Mouse (Mus musculus) gastrocnemius, adult 18-20 months (tissue): ENCODE results near the gene She. TPM values are rescaled to one million over a fixed set of nuclear protein-coding genes. Genes with fewer than 3 reads are reported as not detected.

Source experiments
- DNase-seq: peaks from one replicate; pipeline ENCODE4 v3.0.0; 2021; ENCODE audit warnings: low spot score
- total RNA-seq, 2 experiments: library from RNA; stranded (reverse); gene quantifications; 2 replicates each; pipeline ENCODE4 v1.2.3; 2021

The She gene
- total RNA-seq, 2 experiments from 2014 or later, result 2.8 to 4.8 TPM

- no peak for DNase-seq
Observed at GRCm38 (mm10) chr3:89814051-89814450, 17.1 kb upstream of the She start.

- DNase-seq, result peak; percentile 41
Observed at GRCm38 (mm10) chr3:89817056-89817455, 14.1 kb upstream of the She start.

GRCm38 (mm10) chr3:89818605-89819004 is 12.6 kb upstream of the She start:
- DNase-seq, result no peak

GRCm38 (mm10) chr3:89819897-89820296 is 11.3 kb upstream of the She start:
- DNase-seq, result no peak

DNA sequence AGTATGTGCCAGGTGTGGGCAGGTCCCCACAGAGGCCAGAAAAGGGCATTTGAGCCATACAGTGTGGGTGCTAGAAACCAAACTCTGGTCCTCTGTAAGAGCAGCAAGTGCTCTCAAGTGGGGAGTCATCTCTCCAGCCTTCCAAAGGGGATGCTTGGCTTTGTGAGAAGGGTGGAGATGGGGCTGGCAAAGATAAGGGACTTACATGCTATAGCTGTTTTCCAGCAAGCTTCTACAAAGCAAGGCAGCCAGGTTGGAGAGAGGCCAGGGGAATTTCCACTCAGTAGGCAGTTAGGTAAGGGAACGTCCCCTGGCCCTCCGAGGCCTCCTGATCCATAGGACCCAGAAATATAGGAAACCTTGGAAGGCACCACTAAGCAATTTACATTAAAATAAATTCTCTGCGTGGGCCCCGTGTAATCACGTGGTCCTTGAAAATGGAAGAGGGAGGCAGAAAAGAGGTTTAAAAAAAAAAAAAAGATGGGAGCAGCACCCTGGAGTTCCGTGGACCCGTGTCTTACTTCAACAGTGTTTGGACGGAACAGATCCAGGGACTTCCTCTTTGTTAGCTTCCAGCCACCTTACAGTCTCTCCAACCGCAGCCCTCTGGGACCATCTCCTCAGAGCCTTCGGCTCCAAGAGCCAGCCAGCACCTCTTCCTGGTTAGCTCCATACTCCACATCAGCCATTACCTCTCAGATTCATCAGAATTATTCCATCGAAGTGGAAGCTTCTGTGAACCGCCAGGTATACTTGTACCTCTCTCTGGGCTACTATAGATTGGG is 10.7 kb upstream of the She start:
- DNase-seq, result no peak

DNA sequence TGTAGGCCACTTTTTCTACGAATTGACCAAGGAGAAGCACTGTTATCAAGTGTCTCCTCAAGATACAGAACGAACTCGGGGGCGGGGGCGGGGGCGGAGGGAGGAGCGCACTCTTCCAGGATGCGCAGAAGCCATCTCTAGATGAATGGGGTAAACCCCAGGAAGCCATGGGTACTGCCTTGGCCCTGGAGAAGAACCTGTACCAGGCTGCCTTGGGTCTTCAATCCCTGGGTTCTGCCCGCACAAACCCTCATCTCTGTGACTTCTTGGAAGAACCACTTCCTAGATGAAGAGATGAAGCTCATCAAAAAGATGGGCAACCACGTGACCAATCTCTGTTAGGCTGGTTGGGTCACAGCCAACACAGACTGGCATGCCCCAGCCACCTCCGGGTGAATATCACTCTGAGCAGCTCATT is 10.1 kb upstream of the She start:
- DNase-seq, result no peak

GRCm38 (mm10) chr3:89821548-89822480 is 9.4 kb upstream of the She start:
- DNase-seq, result no peak

DNA sequence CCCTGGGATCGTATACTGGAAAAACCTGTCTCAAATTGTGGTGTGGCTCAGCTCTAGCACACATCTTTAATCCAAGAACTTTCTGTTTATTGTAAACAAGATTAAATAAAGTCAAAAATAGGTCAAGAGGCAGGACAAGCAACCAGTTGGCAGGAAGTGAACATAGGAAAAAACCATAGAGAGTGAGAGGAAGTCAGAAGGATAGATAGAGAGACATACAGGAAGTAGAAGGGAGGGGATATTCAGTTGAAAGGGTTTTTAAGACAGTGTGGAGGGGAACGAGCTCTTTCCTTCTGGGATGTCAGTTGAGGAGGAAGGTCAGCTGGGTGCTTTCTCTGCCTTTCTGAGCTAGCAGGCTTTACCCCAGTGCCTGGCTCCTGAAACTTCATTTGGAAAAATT is 7.6 kb upstream of the She start:
- DNase-seq, result no peak

GRCm38 (mm10) chr3:89826295-89826694 is 4.9 kb upstream of the She start:
- no peak for DNase-seq

GRCm38 (mm10) chr3:89835362-89835761 is 4.2 kb downstream of the She start:
- DNase-seq, result no peak

DNA sequence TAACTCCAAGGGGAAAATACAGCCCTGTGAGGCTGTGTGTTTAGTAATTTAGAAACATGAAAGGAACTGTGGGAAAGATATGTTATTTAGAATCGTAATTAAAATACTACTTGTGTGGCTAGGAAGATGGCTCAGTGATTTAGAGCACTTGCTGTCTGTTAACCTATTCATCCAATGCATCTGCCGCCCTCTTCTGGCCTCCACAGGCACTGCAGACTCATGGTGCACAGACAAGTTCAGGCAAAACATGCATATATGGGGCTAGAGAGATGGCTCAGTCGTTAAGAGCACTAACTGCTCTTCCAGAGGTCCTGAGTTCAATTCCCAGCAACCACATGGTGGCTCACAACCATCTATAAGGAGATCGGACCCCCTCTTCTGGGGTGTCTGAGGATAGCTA is 11.1 kb downstream of the She start:
- no peak for DNase-seq

DNA sequence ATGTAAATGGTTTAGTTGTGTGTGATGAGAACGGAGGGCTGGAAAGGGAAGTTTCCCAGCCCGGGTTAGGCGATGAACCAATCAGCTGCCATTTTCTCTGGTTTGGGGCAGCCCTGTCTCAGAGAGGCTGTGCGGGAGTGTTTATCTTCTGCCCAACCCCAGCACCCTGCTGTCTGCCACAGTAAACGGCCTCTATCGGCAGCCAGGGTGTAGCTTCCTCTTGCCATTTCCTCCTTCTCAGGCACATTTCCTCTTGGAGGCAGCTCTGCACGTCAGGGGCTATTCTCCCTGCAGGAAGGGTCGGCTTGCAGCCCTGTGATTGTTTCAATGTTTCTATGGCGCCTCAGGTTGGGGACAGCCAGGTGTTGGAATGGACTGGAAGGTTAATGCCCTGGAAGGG is 12.0 kb downstream of the She start:
- peak; percentile 31 for DNase-seq

- no peak for DNase-seq
Observed at GRCm38 (mm10) chr3:89845814-89846213, 14.6 kb downstream of the She start.

DNA sequence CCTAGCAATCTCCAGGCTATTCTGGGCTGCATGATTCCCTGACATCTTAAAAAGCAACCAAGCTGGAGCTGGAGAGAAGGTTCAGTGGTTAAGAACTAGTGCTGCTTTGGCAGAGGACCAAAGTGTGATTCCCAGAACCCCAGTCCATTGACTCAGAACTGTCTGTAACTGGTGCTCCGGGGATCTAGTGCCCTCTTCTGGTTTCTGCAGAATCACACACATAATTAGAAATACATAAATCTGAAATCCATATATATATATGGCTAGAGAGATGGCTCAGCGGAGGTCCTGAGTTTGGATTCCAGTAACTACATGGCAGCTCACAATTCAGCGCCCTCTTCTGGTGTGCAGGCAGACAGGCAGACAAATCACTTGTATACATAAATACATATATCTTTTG is 16.0 kb downstream of the She start:
- no peak for DNase-seq

DNA sequence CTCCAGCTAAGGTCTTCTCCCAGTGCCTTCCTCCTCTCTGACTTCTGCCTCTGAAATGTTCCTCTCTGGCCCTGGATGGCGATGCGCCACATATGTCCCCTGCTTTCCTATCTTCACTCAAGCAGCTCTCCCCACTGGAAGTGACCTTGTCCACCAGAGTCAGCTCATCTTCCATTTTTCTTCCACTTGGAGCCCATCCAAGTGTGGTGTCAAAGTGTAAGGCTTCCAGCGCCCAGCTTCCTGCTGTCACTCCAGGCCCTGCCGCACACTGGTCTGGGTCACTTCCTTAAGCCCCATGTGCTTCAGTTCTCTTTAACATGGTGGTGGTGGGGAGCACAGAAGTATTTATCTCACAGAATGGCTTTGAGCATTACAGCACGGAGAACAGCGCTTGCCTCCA is 16.4 kb downstream of the She start:
- DNase-seq, result no peak

DNA sequence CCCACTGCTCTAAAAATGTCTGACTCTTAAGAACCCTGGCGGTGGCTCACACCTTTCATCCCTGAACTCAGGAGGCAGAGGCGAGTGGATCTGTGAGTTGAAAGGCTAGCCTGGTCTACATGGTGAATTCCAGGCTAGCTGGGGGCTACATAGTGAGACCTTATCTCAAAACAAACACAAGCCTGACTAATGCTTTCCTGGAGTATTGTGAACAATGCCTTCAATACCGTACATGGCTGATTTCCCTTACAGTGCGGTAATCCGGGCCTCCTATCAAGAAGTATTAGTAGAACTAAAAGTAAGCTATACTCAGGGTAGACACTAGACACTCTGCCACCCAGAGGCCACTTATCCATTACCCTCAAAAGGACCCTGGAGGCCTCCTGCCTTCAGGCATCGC is 16.9 kb downstream of the She start:
- no peak for DNase-seq

GRCm38 (mm10) chr3:89853752-89854151 is 22.6 kb downstream of the She start:
- peak; percentile 28 for DNase-seq

GRCm38 (mm10) chr3:89857353-89857752 is 26.2 kb downstream of the She start:
- no peak for DNase-seq

- DNase-seq, result peak; percentile 41
Observed at GRCm38 (mm10) chr3:89858123-89858522, 27.0 kb downstream of the She start.

DNA sequence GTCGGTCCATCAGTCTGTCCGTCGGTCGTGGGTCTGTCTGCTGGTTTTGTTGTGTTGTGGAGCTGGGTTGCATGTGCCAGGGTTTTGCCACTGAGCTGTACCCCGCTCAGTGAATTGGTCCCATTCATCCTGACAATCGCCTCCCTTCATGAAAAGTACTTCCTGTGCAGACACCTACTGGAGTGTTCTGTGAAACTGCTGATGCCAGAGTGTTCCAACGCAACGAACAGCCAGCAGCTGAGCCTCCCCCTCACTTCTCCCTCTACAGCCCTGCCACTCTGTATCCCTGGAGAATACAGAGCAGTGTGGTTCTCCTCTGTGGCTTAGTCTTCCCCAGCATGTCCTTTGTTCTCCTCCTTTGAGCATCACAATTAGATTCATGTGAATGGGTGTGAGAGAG is 27.7 kb downstream of the She start:
- no peak for DNase-seq

GRCm38 (mm10) chr3:89859936-89860335 is 28.8 kb downstream of the She start:
- DNase-seq, result no peak

DNA sequence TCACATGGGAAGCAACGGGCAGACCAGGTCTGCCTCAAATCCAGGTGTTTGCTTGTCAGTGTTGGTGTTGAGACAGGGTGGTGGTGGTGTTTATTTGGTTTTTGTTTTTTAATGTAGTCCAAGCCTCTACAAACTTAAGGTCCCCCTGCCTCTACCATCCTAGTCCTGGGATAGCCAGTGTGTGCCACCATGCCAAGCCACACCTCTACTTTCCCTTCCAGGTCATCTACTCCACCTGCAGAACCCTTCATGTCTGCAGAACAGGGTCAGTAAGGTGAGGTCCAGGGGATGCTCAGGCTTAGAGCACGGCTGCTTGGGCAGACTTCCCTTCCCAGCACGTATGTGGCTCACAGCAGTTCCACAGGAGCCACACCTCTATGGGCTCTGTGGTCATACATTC is 29.2 kb downstream of the She start:
- no peak for DNase-seq

DNA sequence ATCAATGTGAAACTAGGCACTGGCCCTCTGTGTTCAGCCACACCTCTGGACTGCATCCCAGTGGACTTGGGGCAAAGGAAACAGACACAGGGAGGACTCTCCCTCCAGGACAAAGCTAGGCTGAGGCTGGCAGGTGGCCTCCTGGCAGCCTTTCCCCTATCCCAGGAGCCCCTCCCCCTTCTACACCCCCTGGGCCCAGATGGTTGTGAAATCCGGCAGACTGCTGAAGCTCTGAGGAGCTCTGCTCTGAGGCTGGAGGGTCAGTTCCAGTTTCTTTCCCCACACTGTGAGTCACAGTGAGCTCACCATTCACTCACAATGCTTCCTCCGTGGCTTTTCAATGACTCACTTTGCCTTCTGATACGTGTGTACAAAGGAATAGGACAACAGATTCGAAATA is 29.9 kb downstream of the She start:
- DNase-seq, result peak; percentile 80
